Mouse (Mus musculus): ENCODE measurements at regions not wholly inside any gene's neighbourhood (a gene's known extent, or its start where the extent isn't known, plus 50 kb on each side); places are given as distances from the start of the nearest gene placed in this dataset.

GRCm38 (mm10) chr17:67503125-67503878 is 129.2 kb downstream of the Lrrc30 start:
- in situ Hi-C loops (cut with MboI, MseI), result no loop called here

- in situ Hi-C loops (cut with MboI, MseI), result no loop called here
These were observed 129.9 kb downstream of the Lrrc30 start for GRCm38 (mm10) chr17:67502628-67503027.

GRCm38 (mm10) chr17:67499783-67500641 is 132.5 kb downstream of the Lrrc30 start:
- in situ Hi-C loops (cut with MboI, MseI), result no loop called here

- in situ Hi-C loops (cut with MboI, MseI), result no loop called here
These were observed 135.1 kb downstream of the Lrrc30 start for GRCm38 (mm10) chr17:67497380-67497779.

GRCm38 (mm10) chr17:67480463-67480862 is 126.2 kb upstream of the Ptprm start:
- in situ Hi-C loops (cut with MboI, MseI), result no loop called here

- in situ Hi-C loops (cut with MboI, MseI), result no loop called here
These were observed 118.9 kb upstream of the Ptprm start for GRCm38 (mm10) chr17:67473137-67473536.

GRCm38 (mm10) chr17:67458851-67459421 is 104.7 kb upstream of the Ptprm start:
- in situ Hi-C loops (cut with MboI, MseI), result no loop called here

GRCm38 (mm10) chr17:67451966-67452365 is 97.7 kb upstream of the Ptprm start:
- in situ Hi-C loops (cut with MboI, MseI), result no loop called here

GRCm38 (mm10) chr17:67451081-67451480 is 96.8 kb upstream of the Ptprm start:
- in situ Hi-C loops (cut with MboI, MseI), result no loop called here

- in situ Hi-C loops (cut with MboI, MseI), result no loop called here
These were observed 95.8 kb upstream of the Ptprm start for GRCm38 (mm10) chr17:67450021-67450420.

GRCm38 (mm10) chr17:67445986-67446385 is 91.7 kb upstream of the Ptprm start:
- in situ Hi-C loops (cut with MboI, MseI), result no loop called here

- in situ Hi-C loops (cut with MboI, MseI), result no loop called here
These were observed 86.7 kb upstream of the Ptprm start for GRCm38 (mm10) chr17:67440961-67441360.

- in situ Hi-C loops (cut with MboI, MseI), result no loop called here
These were observed 65.9 kb upstream of the Ptprm start for GRCm38 (mm10) chr17:67419956-67420711.

GRCm38 (mm10) chr17:67412546-67413250 is 58.4 kb upstream of the Ptprm start:
- in situ Hi-C loops (cut with MboI, MseI), result no loop called here

GRCm38 (mm10) chr17:67409911-67410310 is 55.7 kb upstream of the Ptprm start:
- in situ Hi-C loops (cut with MboI, MseI), result no loop called here

- in situ Hi-C loops (cut with MboI, MseI), result no loop called here
These were observed 51.7 kb upstream of the Ptprm start for GRCm38 (mm10) chr17:67405934-67406333.
